Mouse (Mus musculus) liver, embryonic 15.5 days (tissue): Measurements from ENCODE around the gene Mical2. TPM values are rescaled to one million over a fixed set of nuclear protein-coding genes. Genes with fewer than 3 reads are reported as not detected.

ENCODE experiments used
- ATAC-seq: fragments of 200-750 bp; cut with Nextera tagmentation; 2 replicates; pipeline ENCODE4 v1.8.0; 2017; ENCODE audit warnings: moderate number of reproducible peaks, mild to moderate bottlenecking, moderate library complexity; ENCODE audit not compliant: insufficient read depth
- H3K27ac ChIP-seq: fragments of 300-500 bp; sonication (generic); replicated peaks from 2 replicates; pipeline ENCODE4 v1.5.1; 2015; ENCODE audit warnings: mild to moderate bottlenecking, inconsistent platforms
- H3K27me3 ChIP-seq: fragments of 300-500 bp; sonication (generic); 2 replicates; pipeline ENCODE4 v1.6.1; 2015; ENCODE audit warnings: mild to moderate bottlenecking, inconsistent platforms
- H3K36me3 ChIP-seq: fragments of 300-500 bp; sonication (generic); replicated peaks from 2 replicates; pipeline ENCODE4 v1.6.1; 2015; ENCODE audit warnings: moderate library complexity, mild to moderate bottlenecking, inconsistent platforms
- H3K4me1 ChIP-seq: fragments of 300-500 bp; sonication (generic); replicated peaks from 2 replicates; pipeline ENCODE4 v1.6.1; 2015; ENCODE audit warnings: inconsistent platforms
- H3K4me2 ChIP-seq: fragments of 300-500 bp; sonication (generic); 2 replicates; pipeline ENCODE4 v1.6.1; 2015; ENCODE audit warnings: moderate library complexity, mild to moderate bottlenecking, inconsistent platforms
- H3K4me3 ChIP-seq: fragments of 300-500 bp; sonication (generic); replicated peaks from 2 replicates; pipeline ENCODE4 v1.5.1; 2015; ENCODE audit warnings: mild to moderate bottlenecking, inconsistent platforms
- H3K9ac ChIP-seq: fragments of 300-500 bp; sonication (generic); 2 replicates; pipeline ENCODE4 v1.6.1; 2015; ENCODE audit warnings: moderate library complexity, mild to moderate bottlenecking, inconsistent platforms
- H3K9me3 ChIP-seq: fragments of 300-500 bp; sonication (generic); replicated peaks from 2 replicates; pipeline ENCODE4 v1.6.1; 2016; ENCODE audit warnings: inconsistent platforms
- WGBS: fragments of 180-500 bp; shearing (Covaris S2); methylation state at CpG from one replicate; pipeline ENCODE4 v1.1.7; 2015; ENCODE audit warnings: mixed read lengths; ENCODE audit not compliant: insufficient replicate concordance; 5-methylcytosine and 5-hydroxymethylcytosine counted together
- polyA plus RNA-seq: library from polyadenylated mRNA; unstranded; fragments of >200 nt; fragmentation: Nextera tagmentation; extraction: Ambion mirVana; gene quantifications from 2 replicates; pipeline ENCODE4 v1.2.1, GENCODE M21; 2015

Mical2 gene
- polyA plus RNA-seq, 1 experiment from 2014 or later = 1.8 TPM

GRCm38 (mm10) chr7:112280474-112280873 is 54.8 kb downstream of the Mical2 start:
- no peak for ATAC-seq
- H3K9ac ChIP-seq = no peak overlapping the region
- H3K27me3 ChIP-seq = no peaks in the 10 kb centered on the region
- no peak overlapping the region for H3K4me2 ChIP-seq
- no peaks in the 10 kb centered on the region for H3K36me3 ChIP-seq
- no peak overlapping the region for H3K27ac ChIP-seq
- H3K4me1 ChIP-seq = peaks cover 17% of the 10 kb centered on the region
- no peak overlapping the region for H3K4me3 ChIP-seq
- H3K9me3 ChIP-seq = no peaks in the 10 kb centered on the region
- WGBS = 31% methylated on average over 3 of the region's 3 CpGs

- H3K27ac ChIP-seq = no peak overlapping the region
- peaks cover 6% of the 10 kb centered on the region; the same call in 1 of the 2 replicates for H3K4me1 ChIP-seq
- 48% methylated on average over 9 of the region's 9 CpGs for WGBS
- H3K9me3 ChIP-seq = no peaks in the 10 kb centered on the region
- no peak overlapping the region for H3K4me3 ChIP-seq
- no peaks in the 10 kb centered on the region for H3K36me3 ChIP-seq
- no peak for ATAC-seq
- H3K27me3 ChIP-seq = no peaks in the 10 kb centered on the region
- H3K4me2 ChIP-seq = no peak overlapping the region
- no peak overlapping the region for H3K9ac ChIP-seq
Observed at GRCm38 (mm10) chr7:112283606-112284310, 58.1 kb downstream of the Mical2 start.

GRCm38 (mm10) chr7:112285573-112285972 is 59.9 kb downstream of the Mical2 start:
- H3K9me3 ChIP-seq = no peaks in the 10 kb centered on the region
- H3K4me3 ChIP-seq = no peak overlapping the region
- H3K27me3 ChIP-seq = no peaks in the 10 kb centered on the region
- no peak overlapping the region for H3K27ac ChIP-seq
- H3K9ac ChIP-seq = no peak overlapping the region
- H3K4me2 ChIP-seq = no peak overlapping the region
- H3K4me1 ChIP-seq = 0 out of 2 replicates have a peak, but pooled peaks cover under 1% of the 10 kb centered on the region
- WGBS = 24% methylated on average over 8 of the region's 8 CpGs
- H3K36me3 ChIP-seq = no peaks in the 10 kb centered on the region
- ATAC-seq = no peak

- no peaks in the 10 kb centered on the region for H3K4me1 ChIP-seq
- WGBS = 52% methylated on average over 5 of the region's 5 CpGs
- H3K4me3 ChIP-seq = no peak overlapping the region
- no peak for ATAC-seq
- no peaks in the 10 kb centered on the region for H3K36me3 ChIP-seq
- H3K27ac ChIP-seq = no peak overlapping the region
- no peaks in the 10 kb centered on the region for H3K9me3 ChIP-seq
- H3K9ac ChIP-seq = no peak overlapping the region
- no peak overlapping the region for H3K4me2 ChIP-seq
- no peaks in the 10 kb centered on the region for H3K27me3 ChIP-seq
Observed at GRCm38 (mm10) chr7:112288352-112289107, 62.9 kb downstream of the Mical2 start.

GRCm38 (mm10) chr7:112289514-112289913 is 63.9 kb downstream of the Mical2 start:
- no peaks in the 10 kb centered on the region for H3K9me3 ChIP-seq
- 61% methylated on average over 5 of the region's 5 CpGs for WGBS
- H3K4me1 ChIP-seq = no peaks in the 10 kb centered on the region
- H3K9ac ChIP-seq = no peak overlapping the region
- H3K36me3 ChIP-seq = no peaks in the 10 kb centered on the region
- no peak for ATAC-seq
- H3K27ac ChIP-seq = no peak overlapping the region
- H3K27me3 ChIP-seq = no peaks in the 10 kb centered on the region
- H3K4me2 ChIP-seq = no peak overlapping the region
- no peak overlapping the region for H3K4me3 ChIP-seq

- Histone ChIP-seq H3K9me3 (no peaks in the 10 kb centered on the region), H3K9ac (no peak overlapping the region), H3K4me3 (no peak overlapping the region), H3K4me1 (no peaks in the 10 kb centered on the region), H3K27ac (no peak overlapping the region), H3K36me3 (no peaks in the 10 kb centered on the region), H3K4me2 (no peak overlapping the region), H3K27me3 (no peaks in the 10 kb centered on the region)
- ATAC-seq = no peak
- WGBS = 55% methylated on average over 4 of the region's 4 CpGs
Observed at GRCm38 (mm10) chr7:112289990-112290389, 64.3 kb downstream of the Mical2 start.

- Histone ChIP-seq H3K9ac (no peak overlapping the region), H3K4me1 (no peaks in the 10 kb centered on the region; the same call in 1 of the 2 replicates), H3K27me3 (no peaks in the 10 kb centered on the region), H3K4me2 (no peak overlapping the region), H3K27ac (no peak overlapping the region), H3K4me3 (no peak overlapping the region), H3K36me3 (no peaks in the 10 kb centered on the region), H3K9me3 (no peaks in the 10 kb centered on the region)
- no peak for ATAC-seq
- WGBS = 59% methylated on average over 7 of the region's 7 CpGs
Observed at GRCm38 (mm10) chr7:112293456-112294104, 67.9 kb downstream of the Mical2 start.

- no peaks in the 10 kb centered on the region for H3K36me3 ChIP-seq
- H3K4me1 ChIP-seq = peaks cover 17% of the 10 kb centered on the region
- H3K27me3 ChIP-seq = no peaks in the 10 kb centered on the region
- no peak for ATAC-seq
- H3K9ac ChIP-seq = no peak overlapping the region
- no peak overlapping the region for H3K4me2 ChIP-seq
- WGBS = 40% methylated on average over 8 of the region's 8 CpGs
- H3K9me3 ChIP-seq = no peaks in the 10 kb centered on the region
- H3K27ac ChIP-seq = no peak overlapping the region
- H3K4me3 ChIP-seq = no peak overlapping the region
Observed at GRCm38 (mm10) chr7:112295426-112296221, 70.0 kb downstream of the Mical2 start.

- Histone ChIP-seq H3K4me1 (peaks cover 17% of the 10 kb centered on the region), H3K27me3 (no peaks in the 10 kb centered on the region), H3K9me3 (no peaks in the 10 kb centered on the region), H3K9ac (no peak overlapping the region), H3K36me3 (no peaks in the 10 kb centered on the region), H3K4me2 (no peak overlapping the region), H3K27ac (0 out of 2 replicates have a peak overlapping the region, but pooled peaks have one; percentile 24), H3K4me3 (no peak overlapping the region)
- no peak for ATAC-seq
- WGBS = 59% methylated on average over 9 of the region's 9 CpGs
Observed at GRCm38 (mm10) chr7:112298032-112298431, 72.4 kb downstream of the Mical2 start.

- Histone ChIP-seq H3K4me2 (no peak overlapping the region), H3K27ac (peak overlapping the region; percentile 26; the same call in 1 of the 2 replicates), H3K36me3 (no peaks in the 10 kb centered on the region), H3K4me3 (no peak overlapping the region), H3K27me3 (no peaks in the 10 kb centered on the region), H3K9me3 (no peaks in the 10 kb centered on the region), H3K9ac (no peak overlapping the region), H3K4me1 (peaks cover 17% of the 10 kb centered on the region)
- no peak for ATAC-seq
- WGBS = 41% methylated on average over 3 of the region's 3 CpGs
Observed at GRCm38 (mm10) chr7:112298871-112299422, 73.3 kb downstream of the Mical2 start.
